Mouse (Mus musculus) midbrain, embryonic 11.5 days (tissue): Measurements from ENCODE around the gene Tmem252. TPM values are rescaled to one million over a fixed set of nuclear protein-coding genes. Genes with fewer than 3 reads are reported as not detected.

Experiments used
- ATAC-seq: fragments of 200-750 bp; cut with Nextera tagmentation; 2 replicates; pipeline ENCODE4 v1.8.0; 2017; ENCODE audit warnings: moderate TSS enrichment, moderate library complexity; ENCODE audit not compliant: low FRiP score
- DNase-seq: peaks from one replicate; pipeline ENCODE4 v3.0.0; 2015; ENCODE audit warnings: low spot score; ENCODE audit errors: missing footprints
- H3K27ac ChIP-seq: fragments of 300-500 bp; sonication (generic); 2 replicates; pipeline ENCODE4 v1.5.1; 2014; ENCODE audit warnings: low read depth, low read length
- H3K27me3 ChIP-seq: fragments of 300-500 bp; sonication (generic); 2 replicates; pipeline ENCODE4 v1.6.1; 2014; ENCODE audit warnings: mild to moderate bottlenecking, low read length, moderate library complexity, mixed read lengths; ENCODE audit not compliant: control insufficient read depth, insufficient read depth
- H3K36me3 ChIP-seq: fragments of 300-500 bp; sonication (generic); 2 replicates; pipeline ENCODE4 v1.6.1; 2014; ENCODE audit warnings: mild to moderate bottlenecking, low read length, moderate library complexity, mixed read lengths; ENCODE audit not compliant: control insufficient read depth, insufficient read depth
- H3K4me1 ChIP-seq: fragments of 300-500 bp; sonication (generic); 2 replicates; pipeline ENCODE4 v1.6.1; 2014; ENCODE audit warnings: low read length; ENCODE audit not compliant: control insufficient read depth, insufficient read depth
- H3K4me2 ChIP-seq: fragments of 300-500 bp; sonication (generic); 2 replicates; pipeline ENCODE4 v1.6.1; 2014; ENCODE audit warnings: mild to moderate bottlenecking, moderate library complexity
- H3K4me3 ChIP-seq: fragments of 300-500 bp; sonication (generic); 2 replicates; pipeline ENCODE4 v1.5.1; 2014; ENCODE audit warnings: low read depth, low read length
- H3K9ac ChIP-seq: fragments of 300-500 bp; sonication (generic); 2 replicates; pipeline ENCODE4 v1.6.1; 2014; ENCODE audit warnings: low read length
- H3K9me3 ChIP-seq: fragments of 300-500 bp; sonication (generic); 2 replicates; pipeline ENCODE4 v1.6.1; 2016; ENCODE audit warnings: low read length; ENCODE audit not compliant: control insufficient read depth
- WGBS: fragments of 180-500 bp; shearing (Covaris S2); extraction: QIAGEN DNeasy Blood & Tissue Kit; methylation state at CpG from one replicate; pipeline ENCODE4 v1.1.7; 2014; 5-methylcytosine and 5-hydroxymethylcytosine counted together
- polyA plus RNA-seq: library from polyadenylated mRNA; unstranded; fragments of >200 nt; fragmentation: Nextera tagmentation; extraction: Ambion mirVana; gene quantifications from 2 replicates; pipeline ENCODE4 v1.2.1, GENCODE M21; 2014

The Tmem252 gene
- polyA plus RNA-seq, 1 experiment from 2014 or later, result 0.29 TPM

GRCm38 (mm10) chr19:24671571-24671970 is 2.2 kb upstream of the Tmem252 start:
- Histone ChIP-seq H3K27me3 (no peaks in the 10 kb centered on the region), H3K27ac (no peak overlapping the region), H3K4me3 (no peak overlapping the region), H3K9ac (no peak overlapping the region), H3K9me3 (no peaks in the 10 kb centered on the region), H3K4me2 (no peak overlapping the region), H3K36me3 (no peaks in the 10 kb centered on the region), H3K4me1 (no peaks in the 10 kb centered on the region)
- no peak for ATAC-seq
- 56% methylated on average over 3 of the region's 3 CpGs for WGBS
- no peak for DNase-seq

GRCm38 (mm10) chr19:24672366-24672960 is 1.3 kb upstream of the Tmem252 start:
- ATAC-seq (no peak), DNase-seq (no peak)
- WGBS, result 75% methylated on average over 10 of the region's 10 CpGs
- Histone ChIP-seq H3K36me3 (no peaks in the 10 kb centered on the region), H3K4me2 (no peak overlapping the region), H3K9ac (no peak overlapping the region), H3K9me3 (no peaks in the 10 kb centered on the region), H3K4me3 (no peak overlapping the region), H3K27ac (no peak overlapping the region), H3K4me1 (no peaks in the 10 kb centered on the region), H3K27me3 (no peaks in the 10 kb centered on the region)

GRCm38 (mm10) chr19:24673331-24673730 is 477 bp upstream of the Tmem252 start:
- WGBS, result 90% methylated on average over 10 of the region's 10 CpGs
- H3K9ac ChIP-seq, result no peak overlapping the region
- no peak for ATAC-seq
- H3K4me2 ChIP-seq, result no peak overlapping the region
- DNase-seq, result no peak
- no peak overlapping the region for H3K27ac ChIP-seq
- no peaks in the 10 kb centered on the region for H3K4me1 ChIP-seq
- no peak overlapping the region for H3K4me3 ChIP-seq
- no peaks in the 10 kb centered on the region for H3K36me3 ChIP-seq
- no peaks in the 10 kb centered on the region for H3K27me3 ChIP-seq
- H3K9me3 ChIP-seq, result no peaks in the 10 kb centered on the region

GRCm38 (mm10) chr19:24676429-24676828 is 2.6 kb downstream of the Tmem252 start:
- no peak overlapping the region for H3K4me2 ChIP-seq

GRCm38 (mm10) chr19:24677242-24677984 is 3.6 kb downstream of the Tmem252 start:
- H3K27me3 ChIP-seq, result no peaks in the 10 kb centered on the region
- no peak overlapping the region for H3K27ac ChIP-seq
- no peak overlapping the region for H3K4me2 ChIP-seq
- no peak for DNase-seq
- no peaks in the 10 kb centered on the region for H3K9me3 ChIP-seq
- no peak overlapping the region for H3K4me3 ChIP-seq
- 67% methylated on average over 8 of the region's 8 CpGs for WGBS
- H3K9ac ChIP-seq, result no peak overlapping the region
- no peaks in the 10 kb centered on the region for H3K4me1 ChIP-seq
- H3K36me3 ChIP-seq, result no peaks in the 10 kb centered on the region
- ATAC-seq, result no peak

More at GRCm38 (mm10) chr19:24676429-24676828, 2.6 kb downstream of the Tmem252 start:
- WGBS, result 89% methylated on average over 7 of the region's 7 CpGs
- Histone ChIP-seq H3K4me1 (no peaks in the 10 kb centered on the region), H3K9me3 (no peaks in the 10 kb centered on the region), H3K27me3 (no peaks in the 10 kb centered on the region), H3K27ac (no peak overlapping the region), H3K4me3 (no peak overlapping the region), H3K36me3 (no peaks in the 10 kb centered on the region), H3K9ac (no peak overlapping the region)
- DNase-seq, result no peak
- ATAC-seq, result no peak

- 80% methylated on average over 12 of the region's 12 CpGs for whole genome bisulfite sequencing
- Histone ChIP-seq H3K36me3 (no peaks in the 10 kb centered on the region), H3K9ac (no peak overlapping the region)
These were observed 9.4 kb downstream of the Tmem252 start for GRCm38 (mm10) chr19:24683016-24683720.

GRCm38 (mm10) chr19:24686411-24686810 is 12.6 kb downstream of the Tmem252 start:
- Histone ChIP-seq H3K27me3 (no peaks in the 10 kb centered on the region), H3K9ac (no peak overlapping the region), H3K4me3 (no peak overlapping the region), H3K4me2 (no peak overlapping the region), H3K4me1 (no peaks in the 10 kb centered on the region), H3K27ac (no peak overlapping the region), H3K36me3 (no peaks in the 10 kb centered on the region), H3K9me3 (no peaks in the 10 kb centered on the region)
- DNase-seq, result peak; percentile 31
- 83% methylated on average over 10 of the region's 10 CpGs for whole genome bisulfite sequencing
- ATAC-seq, result no peak

More at GRCm38 (mm10) chr19:24683016-24683720, 9.4 kb downstream of the Tmem252 start:
- Histone ChIP-seq H3K27me3 (no peaks in the 10 kb centered on the region), H3K9me3 (no peaks in the 10 kb centered on the region), H3K4me2 (no peak overlapping the region), H3K4me3 (no peak overlapping the region), H3K27ac (no peak overlapping the region), H3K4me1 (no peaks in the 10 kb centered on the region)
- DNase-seq (no peak), ATAC-seq (no peak)

GRCm38 (mm10) chr19:24688327-24688726 is 14.5 kb downstream of the Tmem252 start:
- DNase-seq (peak; percentile 53), ATAC-seq (no peak)
- H3K9me3 ChIP-seq, result no peaks in the 10 kb centered on the region
- no peak overlapping the region for H3K9ac ChIP-seq
- H3K27me3 ChIP-seq, result no peaks in the 10 kb centered on the region
- no peak overlapping the region for H3K27ac ChIP-seq
- WGBS, result 83% methylated on average over 6 of the region's 6 CpGs
- no peaks in the 10 kb centered on the region for H3K4me1 ChIP-seq
- H3K36me3 ChIP-seq, result no peaks in the 10 kb centered on the region
- no peak overlapping the region for H3K4me2 ChIP-seq
- no peak overlapping the region for H3K4me3 ChIP-seq

GRCm38 (mm10) chr19:24689531-24689930 is 15.7 kb downstream of the Tmem252 start:
- DNase-seq, result no peak
- WGBS, result 93% methylated on average over 4 of the region's 4 CpGs
- Histone ChIP-seq H3K27me3 (no peaks in the 10 kb centered on the region), H3K9ac (no peak overlapping the region), H3K4me3 (no peak overlapping the region), H3K4me2 (no peak overlapping the region), H3K4me1 (no peaks in the 10 kb centered on the region), H3K27ac (no peak overlapping the region), H3K36me3 (no peaks in the 10 kb centered on the region), H3K9me3 (no peaks in the 10 kb centered on the region)
- no peak for ATAC-seq
